Mouse (Mus musculus) cerebellum, adult 2 months (tissue): ENCODE data around the gene Rbm42. TPM values are rescaled to one million over a fixed set of nuclear protein-coding genes. Genes with fewer than 3 reads are reported as not detected.

Experiments used
- DNase-seq, 2 experiments: peaks; one replicate each; pipeline ENCODE4 v3.0.0; 2021
- H3K27ac ChIP-seq: fragments of 200-500 bp; 2 replicates; pipeline ENCODE4 v1.5.1; 2012; ENCODE audit warnings: low read length, control low read depth, inconsistent platforms; ENCODE audit not compliant: insufficient read depth
- H3K27me3 ChIP-seq: fragments of 200-500 bp; 2 replicates; pipeline ENCODE4 v1.6.1; 2012; ENCODE audit warnings: inconsistent platforms, mild to moderate bottlenecking, low read length, moderate library complexity; ENCODE audit not compliant: control insufficient read depth, insufficient read depth
- H3K4me1 ChIP-seq: fragments of 200-500 bp; 2 replicates; pipeline ENCODE4 v1.6.1; 2011; ENCODE audit warnings: low read length; ENCODE audit not compliant: control insufficient read depth, insufficient read depth
- H3K4me3 ChIP-seq: fragments of 200-500 bp; replicated peaks from 2 replicates; pipeline ENCODE3; 2011; ENCODE audit warnings: mild to moderate bottlenecking, low read depth, low read length, control low read depth; ENCODE audit not compliant: insufficient read depth
- CTCF ChIP-seq: fragments of 200-500 bp; IDR thresholded peaks from 2 replicates; pipeline ENCODE4 v1.5.1; 2011; ENCODE audit warnings: low read depth, mild to moderate bottlenecking, control low read depth, low read length, moderate library complexity, borderline replicate concordance; ENCODE audit not compliant: insufficient read depth
- POLR2A ChIP-seq: fragments of 200-500 bp; IDR thresholded peaks from 2 replicates; pipeline ENCODE4 v1.6.1; 2011; ENCODE audit warnings: low read length, control low read depth, borderline replicate concordance; ENCODE audit not compliant: insufficient read depth
- WGBS: fragments of 180-500 bp; shearing (Covaris S2); methylation state at CpG from one replicate; pipeline ENCODE4 v1.1.7; 2018; 5-methylcytosine and 5-hydroxymethylcytosine counted together
- polyA plus RNA-seq: library from polyadenylated mRNA; depleted of rRNA; stranded (reverse); fragments of >200 nt; gene quantifications from 2 replicates; pipeline ENCODE4 v1.2.3, GENCODE M21; 2012; rRNA removed

The Rbm42 gene
- polyA plus RNA-seq, 1 experiment = 66.6 TPM

DNA sequence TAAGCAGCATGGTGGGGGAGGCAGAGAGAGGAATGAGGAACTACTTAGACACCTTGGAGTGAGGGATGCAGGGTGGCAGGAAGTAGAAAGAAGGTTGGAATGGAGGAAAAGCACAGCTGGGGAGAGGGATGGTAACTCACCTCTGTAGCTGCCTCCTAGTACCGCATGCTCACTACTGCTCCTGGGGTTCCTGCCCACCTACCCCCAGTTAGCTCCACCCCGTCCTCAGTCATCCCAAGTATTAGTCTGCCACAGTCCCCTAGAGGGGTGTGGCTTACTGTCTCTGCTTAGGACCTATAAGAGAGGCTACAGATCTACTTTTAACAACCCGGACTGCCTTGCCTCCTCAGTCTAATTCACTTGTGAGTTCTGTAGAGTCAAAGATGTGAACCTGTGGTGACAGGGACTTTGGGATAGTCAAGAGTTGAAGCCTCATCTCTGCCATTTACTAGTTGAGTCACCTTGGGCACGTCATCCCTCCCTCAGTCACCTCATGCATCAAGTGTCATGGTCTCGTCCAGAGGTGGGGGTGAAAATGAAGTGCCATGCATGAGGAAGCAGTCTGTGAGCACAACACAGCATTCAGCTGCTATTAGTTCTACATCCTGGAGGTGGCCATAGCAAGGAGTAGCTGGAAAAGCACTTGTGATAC lies 57.2 kb downstream of the Rbm42 start:
- H3K4me3 ChIP-seq = no peak overlapping the region
- no peak for TF ChIP-seq CTCF
- no peak for TF ChIP-seq POLR2A
- H3K27me3 ChIP-seq = no peaks in the 10 kb centered on the region
- H3K4me1 ChIP-seq = no peaks in the 10 kb centered on the region
- 73% methylated on average over 5 of the region's 5 CpGs for WGBS
- DNase-seq = no peak
- H3K27ac ChIP-seq = no peak overlapping the region

GRCm38 (mm10) chr7:30591605-30591951 lies 58.5 kb downstream of the Rbm42 start:
- H3K4me1 ChIP-seq = peaks cover 7% of the 10 kb centered on the region; the same call in 1 of the 2 replicates
- H3K27ac ChIP-seq = no peak overlapping the region
- TF ChIP-seq CTCF (no peak), POLR2A (no peak)
- no peak for DNase-seq
- no peaks in the 10 kb centered on the region for H3K27me3 ChIP-seq
- 13% methylated on average over 4 of the region's 4 CpGs for WGBS
- H3K4me3 ChIP-seq = no peak overlapping the region

Other genes starting within 250 kb of the Rbm42 start
- gene Tyrobp, start 236.6 kb downstream of the Rbm42 start, polyA plus RNA-seq = 23.5 and 32.5 TPM in 2 replicates
- gene Hcst, start 230.5 kb downstream of the Rbm42 start, polyA plus RNA-seq = 0.34 and 0.84 TPM in 2 replicates
- 5.1 and 5.4 TPM in 2 replicates for gene Nfkbid, start 228.6 kb downstream of the Rbm42 start, polyA plus RNA-seq
- gene Aplp1, start 204.8 kb downstream of the Rbm42 start, polyA plus RNA-seq = 782 and 892 TPM in 2 replicates
- 2.7 TPM in 2 replicates for gene Kirrel2, start 192.6 kb downstream of the Rbm42 start, polyA plus RNA-seq
- 0.43 and 0.56 TPM in 2 replicates for gene Nphs1, start 192.0 kb downstream of the Rbm42 start, polyA plus RNA-seq
- gene Prodh2, start 156.7 kb downstream of the Rbm42 start, polyA plus RNA-seq = not detected in 2 replicates
- gene Arhgap33, start 115.3 kb downstream of the Rbm42 start, polyA plus RNA-seq = 38.5 and 39.8 TPM in 2 replicates
- 23.8 and 24.3 TPM in 2 replicates for gene Hspb6, start 98.1 kb downstream of the Rbm42 start, polyA plus RNA-seq
- 5.6 and 7.4 TPM in 2 replicates for gene Proser3, start 98.0 kb downstream of the Rbm42 start, polyA plus RNA-seq
- gene Lin37, start 90.5 kb downstream of the Rbm42 start, polyA plus RNA-seq = 60.2 and 62.5 TPM in 2 replicates
- 109 and 117 TPM in 2 replicates for gene U2af1l4, start 87.0 kb downstream of the Rbm42 start, polyA plus RNA-seq
- 11.9 and 12.3 TPM in 2 replicates for gene Gm49396, start 87.0 kb downstream of the Rbm42 start, polyA plus RNA-seq
- gene Psenen, start 86.7 kb downstream of the Rbm42 start, polyA plus RNA-seq = 147 and 155 TPM in 2 replicates
- 8.3 and 10.1 TPM in 2 replicates for gene Igflr1, start 84.9 kb downstream of the Rbm42 start, polyA plus RNA-seq
- gene Kmt2b, start 61.6 kb downstream of the Rbm42 start, polyA plus RNA-seq = 57.7 and 60.0 TPM in 2 replicates
- not detected in 2 replicates for gene Zbtb32, start 51.4 kb downstream of the Rbm42 start, polyA plus RNA-seq
- 2.0 and 2.2 TPM in 2 replicates for gene Upk1a, start 37.5 kb downstream of the Rbm42 start, polyA plus RNA-seq
- 1,224 and 1,255 TPM in 2 replicates for gene Cox6b1, start 24.2 kb downstream of the Rbm42 start, polyA plus RNA-seq
- gene Etv2, start 14.5 kb downstream of the Rbm42 start, polyA plus RNA-seq = not detected in 2 replicates
- gene Haus5, start 14.7 kb upstream of the Rbm42 start, polyA plus RNA-seq = 16.4 and 17.1 TPM in 2 replicates
- not detected in 2 replicates for gene Pmis2, start 21.3 kb upstream of the Rbm42 start, polyA plus RNA-seq
- not detected in 2 replicates for gene 2200002J24Rik, start 48.6 kb upstream of the Rbm42 start, polyA plus RNA-seq
- 0.33 and 0.39 TPM in 2 replicates for gene Atp4a, start 61.9 kb upstream of the Rbm42 start, polyA plus RNA-seq
- 247 TPM in 2 replicates for gene Tmem147, start 79.2 kb upstream of the Rbm42 start, polyA plus RNA-seq
- not detected in 2 replicates for gene Gapdhs, start 93.4 kb upstream of the Rbm42 start, polyA plus RNA-seq
- gene Sbsn, start 101.2 kb upstream of the Rbm42 start, polyA plus RNA-seq = 6.3 and 6.9 TPM in 2 replicates
- gene Dmkn, start 113.4 kb upstream of the Rbm42 start, polyA plus RNA-seq = 1.4 and 1.8 TPM in 2 replicates
- not detected in 2 replicates for gene Krtdap, start 137.6 kb upstream of the Rbm42 start, polyA plus RNA-seq
- 0.03 TPM in 1 of 2 replicates, not detected in the other for gene Ffar2, start 173.5 kb upstream of the Rbm42 start, polyA plus RNA-seq
- not detected in 2 replicates for gene Ffar3, start 205.9 kb upstream of the Rbm42 start, polyA plus RNA-seq
- gene Ffar1, start 211.2 kb upstream of the Rbm42 start, polyA plus RNA-seq = not detected in 2 replicates
- gene Cd22, start 230.0 kb upstream of the Rbm42 start, polyA plus RNA-seq = 0.11 and 0.19 TPM in 2 replicates